Mouse (Mus musculus): Measurements from ENCODE around the gene Gng8. TPM values are rescaled to one million over a fixed set of nuclear protein-coding genes. Genes with fewer than 3 reads are reported as not detected.

The Gng8 gene
- polyA plus RNA-seq, 1 experiment from 2014 or later: 10.8 TPM

DNA sequence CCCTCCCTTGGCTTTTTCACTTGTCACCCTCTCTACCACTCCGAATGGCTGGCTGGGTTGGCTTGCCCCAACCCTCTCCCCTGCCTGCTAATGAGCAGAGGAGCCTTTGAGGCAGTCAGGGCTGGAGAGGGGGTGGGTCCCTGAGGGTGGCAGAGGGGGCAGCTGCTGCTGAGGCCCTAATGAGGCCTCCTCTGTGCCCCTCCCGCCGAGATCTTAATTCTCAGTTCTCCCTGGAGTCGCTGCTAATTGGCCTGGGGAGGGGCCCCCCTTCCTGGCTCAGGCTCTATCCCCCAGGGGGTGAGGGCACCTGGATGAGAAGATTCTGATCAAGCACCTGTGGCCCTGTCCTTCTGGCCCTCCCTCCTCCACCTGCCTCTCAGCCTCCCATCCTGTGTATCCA, 2.7 kb downstream of the Gng8 start:
- no peak for ATAC-seq (ENCODE audit: insufficient read depth)
- peaks cover 8% of the 10 kb centered on the region; the same call in 1 of the 2 replicates for H3K4me1 ChIP-seq (ENCODE audit: insufficient read depth)
- H3K27me3 ChIP-seq (ENCODE audit: insufficient read depth, low read length): peaks cover 18% of the 10 kb centered on the region
- H3K36me3 ChIP-seq (ENCODE audit: insufficient read depth): no peaks in the 10 kb centered on the region
- no peak overlapping the region for H3K4me3 ChIP-seq (ENCODE audit: low read depth, low read length)
- 4% methylated on average over 4 of the region's 4 CpGs for WGBS
- no peaks in the 10 kb centered on the region for H3K9me3 ChIP-seq (ENCODE audit: low read depth, low read length)
- no peak for TF ChIP-seq CTCF (IDR thresholded peaks at IDR 0.05; ENCODE audit: low read depth)
- H3K27ac ChIP-seq (ENCODE audit: low read depth): no peak overlapping the region
- DNase-seq: no peak
- peak overlapping the region; percentile 60 for H3K4me2 ChIP-seq
- H3K9ac ChIP-seq: no peak overlapping the region

DNA sequence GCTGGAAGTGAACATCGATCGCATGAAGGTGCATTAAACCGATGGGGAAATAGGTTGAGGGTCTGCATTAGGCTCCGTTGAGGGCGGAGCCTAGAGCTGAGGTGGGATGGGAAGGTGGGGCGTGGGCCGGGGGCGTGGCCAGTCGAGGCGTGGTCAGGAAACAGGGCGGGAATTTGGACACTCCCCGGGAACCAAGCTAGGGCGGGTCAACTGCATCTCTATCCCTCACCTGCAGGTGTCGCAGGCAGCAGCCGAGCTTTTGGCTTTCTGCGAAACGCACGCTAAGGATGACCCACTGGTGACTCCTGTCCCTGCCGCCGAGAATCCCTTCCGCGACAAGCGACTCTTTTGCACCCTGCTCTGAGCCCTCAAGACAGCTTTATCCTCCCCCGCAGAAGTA, 3.4 kb downstream of the Gng8 start:
- DNase-seq (peak; percentile 91), ATAC-seq (ENCODE audit: insufficient read depth) (no peak)
- Histone ChIP-seq H3K9ac (peak overlapping the region; percentile 9; the same call in 1 of the 2 replicates), H3K36me3 (ENCODE audit: insufficient read depth) (no peaks in the 10 kb centered on the region), H3K4me1 (ENCODE audit: insufficient read depth) (peaks cover 8% of the 10 kb centered on the region; the same call in 1 of the 2 replicates), H3K27ac (ENCODE audit: low read depth) (no peak overlapping the region), H3K4me2 (peak overlapping the region; percentile 60), H3K9me3 (ENCODE audit: low read depth, low read length) (no peaks in the 10 kb centered on the region), H3K27me3 (ENCODE audit: insufficient read depth, low read length) (peaks cover 18% of the 10 kb centered on the region), H3K4me3 (ENCODE audit: low read depth, low read length) (peak overlapping the region; percentile 21; the same call in 1 of the 2 replicates)
- under 1% methylated on average over 24 of the region's 24 CpGs for WGBS
- TF ChIP-seq CTCF (IDR thresholded peaks at IDR 0.05; ENCODE audit: low read depth): peak; percentile 90

DNA sequence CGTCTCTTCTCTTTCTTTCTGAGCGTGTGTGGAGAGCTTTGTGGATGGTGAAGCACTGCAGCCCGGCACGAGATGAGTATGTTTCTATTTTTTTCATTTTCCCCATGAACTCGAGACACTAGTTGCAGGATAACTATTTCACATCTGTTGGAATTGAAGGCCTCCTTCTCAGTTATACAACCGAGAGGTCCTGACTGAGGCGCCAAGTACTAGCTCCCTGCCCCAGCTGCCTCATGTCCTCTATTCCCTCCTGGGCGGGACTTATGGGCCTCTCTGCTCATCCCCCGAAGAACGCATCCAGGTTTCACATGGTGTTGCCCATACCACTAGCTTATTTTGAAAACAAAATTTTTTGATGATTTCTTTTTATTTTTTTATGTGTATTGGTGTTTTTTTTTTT, 3.9 kb downstream of the Gng8 start:
- peak overlapping the region; percentile 21; the same call in 1 of the 2 replicates for H3K4me3 ChIP-seq (ENCODE audit: low read depth, low read length)
- H3K27me3 ChIP-seq (ENCODE audit: insufficient read depth, low read length): peaks cover 20% of the 10 kb centered on the region
- H3K4me2 ChIP-seq: peak overlapping the region; percentile 60
- no peaks in the 10 kb centered on the region for H3K36me3 ChIP-seq (ENCODE audit: insufficient read depth)
- no peak for DNase-seq
- TF ChIP-seq CTCF (IDR thresholded peaks at IDR 0.05; ENCODE audit: low read depth): no peak
- H3K27ac ChIP-seq (ENCODE audit: low read depth): no peak overlapping the region
- H3K9me3 ChIP-seq (ENCODE audit: low read depth, low read length): no peaks in the 10 kb centered on the region
- peak overlapping the region; percentile 9; the same call in 1 of the 2 replicates for H3K9ac ChIP-seq
- ATAC-seq (ENCODE audit: insufficient read depth): no peak
- peaks cover 8% of the 10 kb centered on the region; the same call in 1 of the 2 replicates for H3K4me1 ChIP-seq (ENCODE audit: insufficient read depth)
- 24% methylated on average over 10 of the region's 10 CpGs for WGBS

DNA sequence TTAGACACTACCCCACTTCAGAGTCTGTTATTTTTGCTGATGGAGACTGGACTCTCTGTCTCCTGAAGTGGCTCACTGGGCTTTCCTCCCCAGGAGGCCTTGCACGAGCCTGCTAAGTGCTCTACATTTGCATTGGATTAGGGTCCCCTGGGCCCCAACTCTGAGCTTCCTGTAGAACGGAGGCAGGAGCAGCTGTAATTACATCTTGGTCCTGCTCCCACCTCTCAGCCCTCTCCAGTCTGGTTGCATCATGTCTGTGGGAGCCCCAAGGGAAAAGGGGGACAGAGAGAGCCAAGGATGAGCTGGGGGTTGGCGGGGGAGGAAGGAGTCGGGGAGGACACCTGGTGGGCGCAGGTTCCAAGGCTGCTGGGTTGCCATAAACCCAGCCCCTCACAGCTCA, 8.9 kb downstream of the Gng8 start:
- H3K4me3 ChIP-seq (ENCODE audit: low read depth, low read length): no peak overlapping the region
- ATAC-seq (ENCODE audit: insufficient read depth) (no peak), DNase-seq (no peak)
- H3K27ac ChIP-seq (ENCODE audit: low read depth): no peak overlapping the region
- WGBS: 31% methylated on average over 5 of the region's 5 CpGs
- no peaks in the 10 kb centered on the region for H3K9me3 ChIP-seq (ENCODE audit: low read depth, low read length)
- no peak overlapping the region for H3K4me2 ChIP-seq
- H3K27me3 ChIP-seq (ENCODE audit: insufficient read depth, low read length): peaks cover 4% of the 10 kb centered on the region
- no peak for TF ChIP-seq CTCF (IDR thresholded peaks at IDR 0.05; ENCODE audit: low read depth)
- no peaks in the 10 kb centered on the region for H3K36me3 ChIP-seq (ENCODE audit: insufficient read depth)
- no peak overlapping the region for H3K9ac ChIP-seq
- H3K4me1 ChIP-seq (ENCODE audit: insufficient read depth): peaks cover 3% of the 10 kb centered on the region

GRCm38 (mm10) chr7:16903439-16903955, 11.9 kb downstream of the Gng8 start:
- H3K9me3 ChIP-seq (ENCODE audit: low read depth, low read length): no peaks in the 10 kb centered on the region
- no peak overlapping the region for H3K9ac ChIP-seq
- no peak overlapping the region for H3K27ac ChIP-seq (ENCODE audit: low read depth)
- no peak overlapping the region for H3K4me2 ChIP-seq
- peaks cover 16% of the 10 kb centered on the region for H3K4me1 ChIP-seq (ENCODE audit: insufficient read depth)
- ATAC-seq (ENCODE audit: insufficient read depth) (no peak), DNase-seq (no peak)
- 82% methylated on average over 2 of the region's 2 CpGs for WGBS
- H3K27me3 ChIP-seq (ENCODE audit: insufficient read depth, low read length): peaks cover 8% of the 10 kb centered on the region
- H3K4me3 ChIP-seq (ENCODE audit: low read depth, low read length): no peak overlapping the region
- H3K36me3 ChIP-seq (ENCODE audit: insufficient read depth): no peaks in the 10 kb centered on the region
- no peak for TF ChIP-seq CTCF (IDR thresholded peaks at IDR 0.05; ENCODE audit: low read depth)

- no peak overlapping the region for H3K4me3 ChIP-seq (ENCODE audit: low read depth, low read length)
- WGBS: 36% methylated on average over 9 of the region's 10 CpGs
- H3K4me1 ChIP-seq (ENCODE audit: insufficient read depth): peaks cover 16% of the 10 kb centered on the region
- H3K27ac ChIP-seq (ENCODE audit: low read depth): no peak overlapping the region
- no peak overlapping the region for H3K9ac ChIP-seq
- no peak for ATAC-seq (ENCODE audit: insufficient read depth)
- no peak overlapping the region for H3K4me2 ChIP-seq
- H3K9me3 ChIP-seq (ENCODE audit: low read depth, low read length): no peaks in the 10 kb centered on the region
- no peak for TF ChIP-seq CTCF (IDR thresholded peaks at IDR 0.05; ENCODE audit: low read depth)
- DNase-seq: no peak
- H3K36me3 ChIP-seq (ENCODE audit: insufficient read depth): no peaks in the 10 kb centered on the region
- peaks cover 11% of the 10 kb centered on the region for H3K27me3 ChIP-seq (ENCODE audit: insufficient read depth, low read length)
Measured at GRCm38 (mm10) chr7:16904120-16904675, 12.6 kb downstream of the Gng8 start.

DNA sequence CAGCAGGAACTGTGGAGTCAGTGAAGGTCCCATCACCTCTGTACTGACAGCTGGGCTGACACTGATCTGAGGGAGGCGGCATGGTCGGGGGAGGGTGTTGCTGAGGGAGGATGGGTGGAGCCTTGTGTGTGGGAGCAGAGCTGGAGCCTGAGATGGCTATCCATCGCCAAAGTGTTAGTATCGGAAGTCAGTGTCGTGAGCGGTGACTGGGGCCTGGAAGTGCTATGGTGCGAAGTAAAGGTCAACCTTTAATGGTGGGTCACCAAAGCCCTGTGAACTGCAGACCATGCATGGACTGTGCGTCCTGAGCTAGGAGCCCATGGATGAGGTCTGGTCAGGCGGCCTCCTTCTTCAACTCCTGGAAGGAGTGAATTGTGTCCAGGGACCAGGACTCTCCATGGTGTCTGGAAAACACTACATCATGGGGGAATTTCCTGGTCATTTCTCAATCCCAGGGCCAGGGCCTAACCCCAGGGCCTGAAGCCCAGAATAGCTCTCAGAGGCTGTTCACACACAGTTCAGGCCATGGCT, 14.0 kb downstream of the Gng8 start:
- no peak overlapping the region for H3K27ac ChIP-seq (ENCODE audit: low read depth)
- no peak overlapping the region for H3K4me3 ChIP-seq (ENCODE audit: low read depth, low read length)
- peaks cover 12% of the 10 kb centered on the region; the same call in 1 of the 2 replicates for H3K27me3 ChIP-seq (ENCODE audit: insufficient read depth, low read length)
- H3K4me2 ChIP-seq: no peak overlapping the region
- H3K36me3 ChIP-seq (ENCODE audit: insufficient read depth): no peaks in the 10 kb centered on the region
- 35% methylated on average over 9 of the region's 9 CpGs for WGBS
- ATAC-seq (ENCODE audit: insufficient read depth) (peak; percentile 40), DNase-seq (peak; percentile 51)
- TF ChIP-seq CTCF (IDR thresholded peaks at IDR 0.05; ENCODE audit: low read depth): no peak
- H3K4me1 ChIP-seq (ENCODE audit: insufficient read depth): peaks cover 16% of the 10 kb centered on the region
- no peaks in the 10 kb centered on the region for H3K9me3 ChIP-seq (ENCODE audit: low read depth, low read length)
- no peak overlapping the region for H3K9ac ChIP-seq

Measured in lung, embryonic 14.5 days (tissue).